Mouse (Mus musculus) gastrocnemius, postnatal 4 days (tissue): ENCODE measurements around the gene BC029722. TPM values are rescaled to one million over a fixed set of nuclear protein-coding genes. Genes with fewer than 3 reads are reported as not detected.
A peak's percentile ranks its signal among the peaks of the same experiment; 100 is the strongest.
"Not testable (repeated sequence)": the region's sequence is repeated elsewhere in the genome, so short reads cannot be mapped to it uniquely, and the experiment has no call there.

Experiments
- DNase-seq, 2 experiments: peaks; one replicate each; pipeline ENCODE4 v3.0.0; 2021 to 2022; ENCODE audit warnings: low spot score in 2 of 2, mixed read lengths in 2 of 2
- long read RNA-seq, 2 experiments: library from polyadenylated mRNA; stranded (forward); transcript quantifications; one replicate each; pipeline ENCODE4 v2.0.0; 2021
- total RNA-seq, 2 experiments: library from RNA; stranded (reverse); gene quantifications; 2 replicates each; pipeline ENCODE4 v1.2.3; 2021

BC029722 gene
- 10 to 100 TPM; 11.4 to 13.5 TPM for total RNA-seq
- long read RNA-seq, experiment 1, partial matches to known transcripts, result 1 of 2 reads
- long read RNA-seq, experiment 1, other reads (novel, unspliced or antisense), result 0 of 2 reads
- long read RNA-seq, experiment 2, partial matches to known transcripts, result 0 of 4 reads
- long read RNA-seq, experiment 2, other reads (novel, unspliced or antisense), result 2 of 4 reads

- no peak for DNase-seq
These were observed at the start of gene BC029722 for GRCm38 (mm10) chr2:155819392-155819448. Gene BC029722, minus strand, starts transcription at chr2:155819426.

GRCm38 (mm10) chr2:155868320-155868719, 49.1 kb upstream of the BC029722 start:
- no peak for DNase-seq

GRCm38 (mm10) chr2:155863301-155863867, 44.2 kb upstream of the BC029722 start:
- no peak for DNase-seq

GRCm38 (mm10) chr2:155862573-155863300, 43.5 kb upstream of the BC029722 start:
- DNase-seq, result no peak

- no peak for DNase-seq
These were observed 42.4 kb upstream of the BC029722 start for GRCm38 (mm10) chr2:155861581-155861980.

GRCm38 (mm10) chr2:155860102-155860501, 40.9 kb upstream of the BC029722 start:
- DNase-seq, result no peak

- no peak for DNase-seq
These were observed 33.3 kb upstream of the BC029722 start for GRCm38 (mm10) chr2:155852536-155852935.

- no peak for DNase-seq
These were observed 30.9 kb upstream of the BC029722 start for GRCm38 (mm10) chr2:155850120-155850519.

- DNase-seq, result no peak
These were observed 30.2 kb upstream of the BC029722 start for GRCm38 (mm10) chr2:155849464-155849863.

GRCm38 (mm10) chr2:155848291-155848690, 29.1 kb upstream of the BC029722 start:
- DNase-seq, result peak; percentile 59 to 71

GRCm38 (mm10) chr2:155846930-155847329, 27.7 kb upstream of the BC029722 start:
- no peak for DNase-seq

GRCm38 (mm10) chr2:155838961-155839360, 19.7 kb upstream of the BC029722 start:
- no peak for DNase-seq

- no peak for DNase-seq
These were observed 18.7 kb upstream of the BC029722 start for GRCm38 (mm10) chr2:155837961-155838360.

- no peak for DNase-seq
These were observed 15.5 kb upstream of the BC029722 start, which contains the start of gene Fam83c for GRCm38 (mm10) chr2:155834732-155835131. Gene Fam83c, minus strand, starts transcription at chr2:155834854.

GRCm38 (mm10) chr2:155832087-155832486, 12.9 kb upstream of the BC029722 start:
- DNase-seq, result not testable (repeated sequence)

- DNase-seq, result no peak
These were observed 12.1 kb upstream of the BC029722 start for GRCm38 (mm10) chr2:155831302-155831701.

- DNase-seq, result no peak
These were observed 11.6 kb upstream of the BC029722 start for GRCm38 (mm10) chr2:155830841-155831240.

- DNase-seq, result peak; percentile 67 to 85
These were observed 7.6 kb upstream of the BC029722 start, which contains the start of gene Eif6 for GRCm38 (mm10) chr2:155826630-155827424. Gene Eif6, minus strand, starts transcription at chr2:155826925.

- DNase-seq, result no peak
These were observed 6.8 kb upstream of the BC029722 start for GRCm38 (mm10) chr2:155825904-155826629.

- DNase-seq, result no peak
These were observed 4.5 kb upstream of the BC029722 start for GRCm38 (mm10) chr2:155823722-155824121.

GRCm38 (mm10) chr2:155820779-155821178, 1.6 kb upstream of the BC029722 start:
- no peak for DNase-seq
